Mouse (Mus musculus) bone marrow macrophage, adult 2 months (primary cell): ENCODE data around the gene Naglu.

Source experiments
- CTCF ChIP-seq: IDR thresholded peaks from 2 replicates; pipeline ENCODE4 v1.5.1; 2012; ENCODE audit warnings: low read depth, mild to moderate bottlenecking, low read length, moderate library complexity
- POLR2A ChIP-seq: IDR thresholded peaks from 2 replicates; pipeline ENCODE4 v1.6.1; 2012; ENCODE audit warnings: mild to moderate bottlenecking, low read depth, low read length, borderline replicate concordance

- TF ChIP-seq CTCF, result no peak
- TF ChIP-seq POLR2A, result no peak
Observed at GRCm38 (mm10) chr11:101086323-101086674, 16.5 kb downstream of the Naglu start.
